Mouse (Mus musculus) megakaryocyte-erythroid progenitor cell, adult 5-6 weeks (primary cell): ENCODE results near the gene Cyth2. TPM values are rescaled to one million over a fixed set of nuclear protein-coding genes. Genes with fewer than 3 reads are reported as not detected.

Source experiments
- ATAC-seq: replicated peaks from 2 replicates; pipeline ENCODE4 v1.8.0; 2016; ENCODE audit warnings: mild to moderate bottlenecking, inconsistent platforms; ENCODE audit not compliant: severe bottlenecking, poor library complexity, low FRiP score, low TSS enrichment
- total RNA-seq, 2 experiments: library from RNA; stranded (forward) in 1 of 2; stranded (reverse) in 1 of 2; fragments of 200-1000, 215-1000 nt in 1 of 2; fragments of >200 nt in 1 of 2; fragmentation: Nextera tagmentation in 1 of 2; gene quantifications; 2 replicates each; pipeline ENCODE4 v1.2.3; 2014 to 2017

Cyth2 gene
- total RNA-seq, 2 experiments from 2014 or later: 27.2 to 36.9 TPM

- no peak for ATAC-seq
These were observed 26.7 kb downstream of the Cyth2 start for GRCm38 (mm10) chr7:45787642-45788041.

- ATAC-seq: 0 out of 2 replicates have a peak, but pooled peaks have one; percentile 19
These were observed 27.5 kb downstream of the Cyth2 start for GRCm38 (mm10) chr7:45786661-45787413.

DNA sequence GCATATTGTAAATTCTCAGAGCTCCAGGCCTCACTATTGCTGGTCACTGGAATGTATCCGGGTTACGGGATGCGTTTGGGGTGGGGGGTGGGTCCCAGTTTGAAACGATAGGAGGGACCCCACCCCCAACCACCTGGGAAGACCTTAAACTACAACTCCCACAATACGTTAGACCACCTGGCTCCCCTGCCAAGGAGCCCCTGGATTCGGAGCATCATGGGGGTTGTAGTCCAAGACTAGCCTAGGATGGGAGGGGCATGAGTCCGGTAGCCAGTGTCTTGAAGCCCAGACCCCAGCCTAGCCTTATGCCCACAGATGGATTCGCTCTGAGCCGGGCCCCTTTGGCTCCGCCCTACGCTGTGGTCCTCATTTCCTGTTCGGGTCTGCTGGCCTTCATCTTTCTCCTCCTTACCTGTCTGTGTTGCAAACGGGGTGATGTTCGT lies 28.2 kb downstream of the Cyth2 start:
- ATAC-seq: no peak

DNA sequence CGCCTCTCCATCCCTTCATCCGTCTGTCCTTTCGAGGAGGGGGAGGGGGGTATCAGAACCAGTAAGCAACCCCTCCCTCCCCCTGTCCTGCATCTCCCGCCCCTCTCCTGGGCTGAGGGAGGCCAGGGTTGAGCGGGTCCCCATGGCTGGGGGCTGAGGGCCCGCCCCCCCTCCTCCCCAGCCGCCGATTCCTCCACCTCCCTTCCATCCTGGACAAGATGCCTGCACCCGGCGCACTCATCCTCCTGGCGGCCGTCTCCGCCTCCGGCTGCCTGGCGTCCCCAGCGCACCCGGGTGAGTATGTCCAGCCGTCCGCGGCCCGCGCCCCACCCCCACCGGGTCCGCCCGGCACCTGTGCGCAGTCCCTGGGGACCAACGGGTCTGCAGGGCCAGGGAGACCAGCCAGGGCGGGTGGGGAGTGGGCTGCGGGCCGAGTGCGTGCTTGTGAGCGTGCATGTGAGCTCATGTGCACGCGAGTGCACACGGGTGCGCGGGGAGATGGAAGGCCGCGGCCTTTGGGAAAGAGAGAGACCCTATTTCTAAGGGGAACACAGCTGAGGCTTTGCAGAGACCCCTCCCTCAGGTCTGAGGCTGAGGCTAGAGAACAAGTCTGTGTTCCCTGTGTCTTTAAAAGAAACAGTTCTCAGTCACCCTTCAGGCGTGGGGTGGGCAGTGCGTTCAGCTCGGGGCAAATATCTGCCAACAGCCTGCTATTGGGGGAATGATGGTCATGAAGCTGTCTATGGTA lies 28.8 kb downstream of the Cyth2 start:
- no peak for ATAC-seq

- no peak for ATAC-seq
These were observed 29.6 kb downstream of the Cyth2 start, which contains the start of gene Sult2b1 for GRCm38 (mm10) chr7:45784524-45785372. Gene Sult2b1, minus strand, starts transcription at chr7:45784669.

DNA sequence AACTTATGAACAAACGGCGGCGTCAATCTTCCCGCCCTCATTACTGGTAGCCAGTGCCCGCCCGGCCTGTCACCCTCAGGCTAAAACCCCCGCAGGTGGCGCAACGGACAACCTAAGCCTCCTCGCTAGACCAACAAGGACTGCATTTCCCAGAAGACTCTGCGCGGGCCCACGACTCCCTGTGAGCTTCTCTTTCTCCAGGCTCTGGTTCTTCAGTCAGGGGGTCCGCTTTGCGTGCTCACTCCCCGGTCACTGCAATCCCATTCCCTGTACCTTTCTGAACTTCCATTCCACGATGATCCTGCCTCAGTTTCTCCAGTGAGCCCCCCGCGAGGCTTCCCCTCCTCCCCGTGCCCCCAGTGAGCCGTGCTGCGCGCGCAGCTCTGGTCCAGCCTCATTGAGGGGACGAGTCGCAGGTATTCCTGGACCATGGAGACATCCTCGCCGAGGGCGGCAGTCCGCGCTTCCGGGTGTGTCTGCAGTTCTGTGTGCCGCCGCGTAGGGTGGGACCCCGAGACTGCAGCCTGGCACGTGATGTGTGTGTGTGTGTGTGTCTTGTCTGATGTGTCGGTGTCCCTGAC lies 30.8 kb downstream of the Cyth2 start, which contains the start of gene Lmtk3:
Lmtk3 (plus strand) TSS at position 228 of the 581 bp plus-strand sequence.
- peak; percentile 41 for ATAC-seq

DNA sequence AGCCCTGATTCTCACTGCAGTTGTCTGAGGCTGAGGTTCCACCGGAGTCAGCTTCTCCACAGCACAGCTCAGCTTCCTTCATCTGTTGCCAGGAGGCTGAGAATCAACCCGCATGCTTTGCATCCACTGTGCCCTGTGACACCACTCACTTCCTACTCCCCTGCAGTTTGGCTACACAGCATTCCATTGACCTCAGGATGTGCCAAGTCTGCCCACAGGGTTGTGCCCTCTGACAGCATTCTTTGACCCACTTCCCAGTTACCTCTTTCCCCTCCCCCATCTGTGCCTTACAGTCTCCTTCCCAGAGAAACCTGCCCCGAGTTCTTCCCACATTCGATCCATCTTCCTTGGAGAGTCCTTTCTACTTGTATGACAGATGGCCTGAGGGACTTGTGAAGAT lies 32.1 kb downstream of the Cyth2 start:
- no peak for ATAC-seq

- no peak; the same call in 1 of the 2 replicates for ATAC-seq
These were observed 35.2 kb downstream of the Cyth2 start for GRCm38 (mm10) chr7:45779081-45779641.

- ATAC-seq: no peak
These were observed 39.1 kb downstream of the Cyth2 start for GRCm38 (mm10) chr7:45775237-45775636.

DNA sequence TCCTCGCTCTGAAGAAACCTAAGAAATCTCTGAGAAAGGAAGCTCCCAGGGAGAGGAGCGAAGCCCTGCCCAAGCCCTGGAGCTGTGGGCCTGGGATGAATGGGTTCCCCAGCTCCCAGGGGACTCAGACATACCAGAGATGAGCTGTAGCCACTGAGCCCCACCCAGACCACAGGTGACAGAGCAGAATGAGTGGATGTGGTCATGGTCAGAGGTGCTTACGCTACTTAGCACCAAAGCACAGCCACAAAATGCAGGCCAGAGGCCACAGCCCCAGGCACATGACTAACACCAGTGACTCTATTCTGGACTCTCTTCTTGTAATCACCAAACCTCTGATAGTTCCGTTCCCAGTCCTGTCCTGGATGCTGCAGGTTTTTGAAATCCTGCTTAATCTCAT lies 43.3 kb downstream of the Cyth2 start:
- no peak for ATAC-seq

DNA sequence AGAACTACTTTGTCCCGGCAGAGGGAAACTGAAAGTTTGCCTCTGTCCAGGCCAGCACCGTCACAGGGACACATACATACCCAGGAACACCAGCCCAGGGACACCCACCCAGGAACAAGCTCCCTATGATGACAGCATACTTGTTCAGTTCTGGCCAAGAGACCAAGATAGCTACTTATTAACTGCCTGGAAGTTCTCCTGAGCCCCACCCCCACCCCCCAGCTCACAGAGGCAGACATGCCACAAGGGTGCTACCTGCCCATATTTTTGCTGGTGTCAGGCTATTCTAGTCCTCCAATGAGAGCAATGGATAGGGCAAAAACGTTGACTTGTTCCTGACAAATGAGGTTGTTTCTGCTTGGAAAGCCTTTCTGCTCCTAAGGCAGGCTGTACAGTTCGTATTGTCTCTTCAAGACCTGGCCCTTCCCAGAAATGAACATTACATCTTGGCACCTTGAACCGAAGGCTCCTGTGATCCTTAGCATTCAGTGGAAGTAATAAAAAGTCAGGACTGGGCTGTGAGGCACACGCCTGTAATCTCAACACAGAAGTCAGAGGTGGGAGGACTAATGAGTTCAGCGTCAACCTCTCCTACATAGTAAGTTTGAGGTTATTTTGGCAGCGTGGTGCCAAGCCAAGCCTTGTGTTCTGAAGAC lies 43.8 kb downstream of the Cyth2 start:
- ATAC-seq: no peak

DNA sequence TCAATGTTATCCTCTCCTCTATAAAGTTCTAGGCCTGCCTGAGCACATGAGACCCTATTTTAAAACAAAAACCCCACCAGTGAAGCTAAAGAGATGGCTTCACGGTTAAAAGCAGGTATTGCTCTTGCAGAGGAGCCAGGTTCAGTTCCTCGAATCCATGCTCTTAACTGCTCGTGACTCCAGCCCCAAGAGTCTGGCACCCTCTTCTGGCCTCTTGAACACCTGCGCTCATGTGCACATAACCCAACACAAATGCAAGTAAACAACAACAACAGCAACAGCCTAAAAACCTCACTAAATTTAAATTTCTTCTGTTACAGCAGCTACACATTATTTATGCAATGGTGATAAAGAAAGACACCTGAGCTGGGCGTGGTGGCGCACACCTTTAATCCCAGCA lies 46.9 kb downstream of the Cyth2 start:
- ATAC-seq: no peak

DNA sequence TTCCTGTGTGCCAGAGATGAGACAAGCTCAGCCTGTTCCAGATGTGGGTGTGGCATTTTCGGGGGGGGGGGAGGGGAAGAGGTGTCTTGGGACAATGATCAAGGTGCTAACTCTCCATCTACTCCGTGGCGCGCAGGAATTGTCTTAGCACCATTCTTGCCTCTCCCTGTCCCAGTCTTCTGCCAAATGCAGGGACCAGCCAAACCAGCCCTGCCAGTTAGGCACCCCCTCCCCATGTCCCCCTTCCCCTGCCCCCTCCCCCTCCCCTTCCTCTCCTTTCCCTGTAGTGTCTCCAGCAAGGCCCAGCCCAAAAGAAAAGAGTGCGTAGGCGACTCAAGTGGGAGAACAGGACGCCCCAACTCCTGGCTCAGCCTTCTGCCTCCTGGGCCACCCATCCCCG lies 47.6 kb downstream of the Cyth2 start:
- no peak for ATAC-seq

- ATAC-seq: no peak
These were observed 48.4 kb downstream of the Cyth2 start for GRCm38 (mm10) chr7:45765995-45766394.

- ATAC-seq: no peak
These were observed 54.2 kb downstream of the Cyth2 start for GRCm38 (mm10) chr7:45760151-45760550.

- ATAC-seq: no peak
These were observed 55.0 kb downstream of the Cyth2 start for GRCm38 (mm10) chr7:45759400-45759799.
